Mouse (Mus musculus) forebrain, embryonic 13.5 days (tissue): ENCODE results near the gene Pde4dip. TPM values are rescaled to one million over a fixed set of nuclear protein-coding genes. Genes with fewer than 3 reads are reported as not detected.
A peak's percentile ranks its signal among the peaks of the same experiment; 100 is the strongest.

Source experiments
- ATAC-seq: fragments of 200-750 bp; cut with Nextera tagmentation; 2 replicates; pipeline ENCODE4 v1.8.0; 2017
- H3K27ac ChIP-seq: fragments of 300-500 bp; sonication (generic); 2 replicates; pipeline ENCODE4 v1.5.1; 2015; ENCODE audit warnings: inconsistent platforms, mild to moderate bottlenecking, moderate library complexity
- H3K27me3 ChIP-seq: fragments of 300-500 bp; sonication (generic); 2 replicates; pipeline ENCODE4 v1.6.1; 2015; ENCODE audit warnings: mild to moderate bottlenecking, inconsistent platforms
- H3K36me3 ChIP-seq: fragments of 300-500 bp; sonication (generic); 2 replicates; pipeline ENCODE4 v1.6.1; 2015; ENCODE audit warnings: mild to moderate bottlenecking, inconsistent platforms; ENCODE audit not compliant: poor library complexity, severe bottlenecking
- H3K4me1 ChIP-seq: fragments of 300-500 bp; sonication (generic); 2 replicates; pipeline ENCODE4 v1.6.1; 2015; ENCODE audit warnings: inconsistent platforms
- H3K4me2 ChIP-seq: fragments of 300-500 bp; sonication (generic); 2 replicates; pipeline ENCODE4 v1.6.1; 2015; ENCODE audit warnings: inconsistent platforms, mild to moderate bottlenecking, moderate library complexity
- H3K4me3 ChIP-seq: fragments of 300-500 bp; sonication (generic); 2 replicates; pipeline ENCODE4 v1.5.1; 2015; ENCODE audit warnings: mild to moderate bottlenecking, inconsistent platforms
- H3K9ac ChIP-seq: fragments of 300-500 bp; sonication (generic); 2 replicates; pipeline ENCODE4 v1.6.1; 2015; ENCODE audit warnings: mild to moderate bottlenecking, inconsistent platforms
- H3K9me3 ChIP-seq: fragments of 300-500 bp; sonication (generic); replicated peaks from 2 replicates; pipeline ENCODE4 v1.6.1; 2016; ENCODE audit warnings: inconsistent platforms
- WGBS: fragments of 180-500 bp; shearing (Covaris S2); methylation state at CpG from one replicate; pipeline ENCODE4 v1.1.7; 2015; 5-methylcytosine and 5-hydroxymethylcytosine counted together
- polyA plus RNA-seq: library from polyadenylated mRNA; unstranded; fragments of >200 nt; fragmentation: Nextera tagmentation; extraction: Ambion mirVana; gene quantifications from 2 replicates; pipeline ENCODE4 v1.2.1, GENCODE M21; 2015

Pde4dip gene
- polyA plus RNA-seq, 1 experiment from 2014 or later, result 37.3 TPM

GRCm38 (mm10) chr3:97789317-97789716, 99.2 kb downstream of the Pde4dip start:
- no peak overlapping the region for H3K4me3 ChIP-seq

GRCm38 (mm10) chr3:97776195-97776594, 112.3 kb downstream of the Pde4dip start:
- H3K9ac ChIP-seq, result no peak overlapping the region
- H3K27me3 ChIP-seq, result no peaks in the 10 kb centered on the region
- no peak overlapping the region for H3K4me2 ChIP-seq
- no peak for ATAC-seq
- H3K9me3 ChIP-seq, result no peaks in the 10 kb centered on the region
- no peaks in the 10 kb centered on the region for H3K36me3 ChIP-seq
- 22% methylated on average over 4 of the region's 4 CpGs for WGBS
- H3K27ac ChIP-seq, result no peak overlapping the region
- no peak overlapping the region for H3K4me3 ChIP-seq
- H3K4me1 ChIP-seq, result no peaks in the 10 kb centered on the region

More at GRCm38 (mm10) chr3:97789317-97789716, 99.2 kb downstream of the Pde4dip start:
- H3K4me2 ChIP-seq, result no peak overlapping the region
- ATAC-seq, result no peak
- H3K4me1 ChIP-seq, result no peaks in the 10 kb centered on the region
- no peaks in the 10 kb centered on the region for H3K36me3 ChIP-seq
- H3K9me3 ChIP-seq, result no peaks in the 10 kb centered on the region
- no peak overlapping the region for H3K9ac ChIP-seq
- no peaks in the 10 kb centered on the region for H3K27me3 ChIP-seq
- no peak overlapping the region for H3K27ac ChIP-seq

- no peak for ATAC-seq
- Histone ChIP-seq H3K4me1 (no peaks in the 10 kb centered on the region), H3K4me2 (no peak overlapping the region), H3K27ac (no peak overlapping the region), H3K4me3 (no peak overlapping the region), H3K9ac (no peak overlapping the region), H3K9me3 (no peaks in the 10 kb centered on the region), H3K36me3 (no peaks in the 10 kb centered on the region), H3K27me3 (no peaks in the 10 kb centered on the region)
- 60% methylated on average over 2 of the region's 2 CpGs for WGBS
These were observed 112.8 kb downstream of the Pde4dip start for GRCm38 (mm10) chr3:97775742-97776141.

- no peaks in the 10 kb centered on the region for H3K36me3 ChIP-seq
- no peak overlapping the region for H3K9ac ChIP-seq
- ATAC-seq, result no peak
- WGBS, result 68% methylated on average over 1 of the region's 1 CpGs
- no peaks in the 10 kb centered on the region for H3K9me3 ChIP-seq
- H3K27ac ChIP-seq, result no peak overlapping the region
- H3K27me3 ChIP-seq, result no peaks in the 10 kb centered on the region
- H3K4me3 ChIP-seq, result no peak overlapping the region
- no peak overlapping the region for H3K4me2 ChIP-seq
- H3K4me1 ChIP-seq, result no peaks in the 10 kb centered on the region
These were observed 113.6 kb downstream of the Pde4dip start for GRCm38 (mm10) chr3:97774861-97775260.

GRCm38 (mm10) chr3:97767771-97768762, 120.4 kb downstream of the Pde4dip start:
- no peaks in the 10 kb centered on the region for H3K27me3 ChIP-seq
- H3K4me1 ChIP-seq, result peaks cover 38% of the 10 kb centered on the region
- H3K27ac ChIP-seq, result peak overlapping the region; percentile 95
- no peaks in the 10 kb centered on the region for H3K36me3 ChIP-seq
- no peaks in the 10 kb centered on the region for H3K9me3 ChIP-seq
- peak overlapping the region; percentile 63 for H3K4me3 ChIP-seq
- peak overlapping the region; percentile 75 for H3K9ac ChIP-seq
- H3K4me2 ChIP-seq, result peak overlapping the region; percentile 82
- 3% methylated on average over 47 of the region's 47 CpGs for WGBS
- peak; percentile 97 for ATAC-seq

GRCm38 (mm10) chr3:97767041-97767770, 121.3 kb downstream of the Pde4dip start:
- 5% methylated on average over 40 of the region's 40 CpGs for WGBS
- H3K27ac ChIP-seq, result peak overlapping the region; percentile 95
- 0 out of 2 replicates have a peak, but pooled peaks cover 1% of the 10 kb centered on the region for H3K36me3 ChIP-seq
- H3K9me3 ChIP-seq, result no peaks in the 10 kb centered on the region
- no peaks in the 10 kb centered on the region for H3K27me3 ChIP-seq
- no peak for ATAC-seq
- H3K4me2 ChIP-seq, result peak overlapping the region; percentile 82
- peak overlapping the region; percentile 63 for H3K4me3 ChIP-seq
- peak overlapping the region; percentile 75 for H3K9ac ChIP-seq
- H3K4me1 ChIP-seq, result peaks cover 41% of the 10 kb centered on the region

- Histone ChIP-seq H3K4me3 (peak overlapping the region; percentile 63), H3K9ac (peak overlapping the region; percentile 75), H3K27me3 (no peaks in the 10 kb centered on the region), H3K27ac (no peak overlapping the region), H3K4me1 (peaks cover 41% of the 10 kb centered on the region), H3K36me3 (peaks cover 7% of the 10 kb centered on the region; the same call in 1 of the 2 replicates), H3K9me3 (no peaks in the 10 kb centered on the region), H3K4me2 (peak overlapping the region; percentile 82)
- ATAC-seq, result no peak
- WGBS, result 51% methylated on average over 9 of the region's 9 CpGs
These were observed 122.0 kb downstream of the Pde4dip start for GRCm38 (mm10) chr3:97766459-97766858.

GRCm38 (mm10) chr3:97764152-97764551, 124.4 kb downstream of the Pde4dip start:
- Histone ChIP-seq H3K27ac (no peak overlapping the region), H3K4me1 (peaks cover 41% of the 10 kb centered on the region), H3K4me2 (peak overlapping the region; percentile 52), H3K9me3 (no peaks in the 10 kb centered on the region), H3K4me3 (peak overlapping the region; percentile 29), H3K36me3 (peaks cover 11% of the 10 kb centered on the region; the same call in 1 of the 2 replicates), H3K27me3 (no peaks in the 10 kb centered on the region), H3K9ac (peak overlapping the region; percentile 47; the same call in 1 of the 2 replicates)
- ATAC-seq, result no peak
- WGBS, result 55% methylated on average over 5 of the region's 5 CpGs

GRCm38 (mm10) chr3:97761951-97762350, 126.6 kb downstream of the Pde4dip start:
- Histone ChIP-seq H3K4me3 (no peak overlapping the region), H3K27me3 (no peaks in the 10 kb centered on the region), H3K9me3 (no peaks in the 10 kb centered on the region), H3K4me2 (no peak overlapping the region), H3K36me3 (peaks cover 25% of the 10 kb centered on the region), H3K4me1 (peaks cover 41% of the 10 kb centered on the region), H3K9ac (no peak overlapping the region), H3K27ac (no peak overlapping the region)
- no peak for ATAC-seq
- WGBS, result 92% methylated on average over 6 of the region's 6 CpGs

GRCm38 (mm10) chr3:97761168-97761567, 127.3 kb downstream of the Pde4dip start:
- H3K27me3 ChIP-seq, result no peaks in the 10 kb centered on the region
- no peak overlapping the region for H3K9ac ChIP-seq
- H3K4me2 ChIP-seq, result no peak overlapping the region
- no peak overlapping the region for H3K27ac ChIP-seq
- 89% methylated on average over 5 of the region's 5 CpGs for WGBS
- ATAC-seq, result no peak
- H3K4me1 ChIP-seq, result peaks cover 33% of the 10 kb centered on the region
- no peak overlapping the region for H3K4me3 ChIP-seq
- H3K9me3 ChIP-seq, result no peaks in the 10 kb centered on the region
- peaks cover 33% of the 10 kb centered on the region for H3K36me3 ChIP-seq

GRCm38 (mm10) chr3:97759846-97760245, 128.7 kb downstream of the Pde4dip start:
- no peak for ATAC-seq
- no peaks in the 10 kb centered on the region for H3K27me3 ChIP-seq
- 93% methylated on average over 5 of the region's 5 CpGs for WGBS
- no peak overlapping the region for H3K9ac ChIP-seq
- no peak overlapping the region for H3K4me3 ChIP-seq
- no peak overlapping the region for H3K27ac ChIP-seq
- peaks cover 21% of the 10 kb centered on the region for H3K4me1 ChIP-seq
- H3K36me3 ChIP-seq, result peaks cover 45% of the 10 kb centered on the region
- no peak overlapping the region for H3K4me2 ChIP-seq
- no peaks in the 10 kb centered on the region for H3K9me3 ChIP-seq

GRCm38 (mm10) chr3:97757501-97757900, 131.0 kb downstream of the Pde4dip start:
- H3K4me2 ChIP-seq, result no peak overlapping the region
- ATAC-seq, result no peak
- no peaks in the 10 kb centered on the region for H3K9me3 ChIP-seq
- H3K9ac ChIP-seq, result no peak overlapping the region
- H3K27me3 ChIP-seq, result no peaks in the 10 kb centered on the region
- WGBS, result 96% methylated on average over 10 of the region's 10 CpGs
- no peak overlapping the region for H3K27ac ChIP-seq
- no peak overlapping the region for H3K4me3 ChIP-seq
- no peaks in the 10 kb centered on the region for H3K4me1 ChIP-seq
- peaks cover 66% of the 10 kb centered on the region for H3K36me3 ChIP-seq
